27 mouse cellular contexts compared by ENCODE assay signal in the genomic region with DNA sequence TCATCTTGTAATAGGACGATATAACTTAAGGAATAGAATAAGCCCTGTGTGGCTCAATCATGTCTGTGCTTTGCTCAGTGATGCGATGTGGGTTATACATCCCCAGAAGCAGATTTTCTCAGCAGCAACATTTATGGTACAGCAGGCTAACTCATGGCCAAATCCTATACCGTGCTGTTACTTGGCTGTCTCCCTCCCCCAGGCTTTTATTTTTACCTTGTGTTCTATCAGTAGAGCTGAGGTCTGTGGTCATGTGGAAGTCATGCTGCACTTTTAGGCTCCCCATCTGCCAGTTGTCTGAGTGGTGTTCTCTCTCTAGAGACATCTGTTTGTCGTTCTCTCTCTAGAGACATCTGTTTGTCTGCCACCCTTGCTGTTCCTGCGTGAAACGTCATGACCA. TPM values are rescaled to one million over a fixed set of nuclear protein-coding genes. Genes with fewer than 3 reads are reported as not detected.
DNase-seq lines count a peak whose midpoint lies in the region; ATAC-seq lines count a peak whose summit lies in the region.
"Had no signal": no experiment of that assay in that cellular context is flagged by ENCODE, and none has a peak within 500 bp of the region (broad histone marks: within the 10 kb centered on the region; RNA-seq: fewer than 3 reads in every experiment).

No protein-coding gene starts in this region.

- 0 out of 2 replicates have a peak, but pooled peaks have one; percentile 34 for ATAC-seq in embryonic facial prominence, embryonic 11.5 days (replicated peaks; ENCODE audit: insufficient number of reproducible peaks, low FRiP score, low TSS enrichment, low read depth)
- ATAC-seq: CD4-positive, CD25-positive, alpha-beta regulatory T cell, adult 4 months; forebrain, embryonic 16.5 days; hindbrain, embryonic 16.5 days; inflammation-experienced regulatory T-cells, adult 6 months; Patski had no signal

- no peaks in the 10 kb centered on the region for H3K27me3 ChIP-seq in embryonic facial prominence, embryonic 11.5 days (ENCODE audit: control insufficient read depth, insufficient read depth, low read length)
- no peaks in the 10 kb centered on the region for H3K27me3 ChIP-seq in embryonic facial prominence, embryonic 10.5 days (replicated peaks; ENCODE audit: low read depth, poor library complexity, severe bottlenecking)
- H3K27me3 ChIP-seq in heart, embryonic 10.5 days (ENCODE audit: insufficient read depth, poor library complexity, severe bottlenecking) = no peaks in the 10 kb centered on the region
- H3K27me3 ChIP-seq: embryonic facial prominence, embryonic 13.5 days; forebrain, embryonic 12.5 days; heart, embryonic 13.5 days; hindbrain, embryonic 12.5 days; Patski had no signal

- no peak for DNase-seq in embryonic facial prominence, embryonic 11.5 days (ENCODE audit: low spot score)
- no peak for DNase-seq in embryonic facial prominence, embryonic 10.5 days (ENCODE audit: low spot score)
- no peak for DNase-seq in heart, embryonic 10.5 days (ENCODE audit: low spot score)
- no peak for DNase-seq in heart, postnatal 10 days
- DNase-seq in right cerebral cortex, adult 18-20 months = peak; percentile 49
- DNase-seq in right cerebral cortex, postnatal 4 days = no peak
- DNase-seq in thymus, postnatal 0 days (ENCODE audit: low spot score) = no peak
- no peak for DNase-seq in cerebellum, adult 11-12 months
- DNase-seq: adrenal gland, adult 2 months; adrenal gland, postnatal 25 days; B cell, adult 2 months; cerebellum, adult 8-10 months; cerebellum, postnatal 14 days; embryo, embryonic 11 days; gastrocnemius, postnatal 10 days; heart, adult 2 months; heart, postnatal 4 days had no signal

- no peaks in the 10 kb centered on the region; the same call in 1 of the 2 replicates for H3K4me1 ChIP-seq in embryonic facial prominence, embryonic 11.5 days (ENCODE audit: control insufficient read depth, insufficient read depth, low read length)
- H3K4me1 ChIP-seq in embryonic facial prominence, embryonic 10.5 days = peaks cover 16% of the 10 kb centered on the region
- H3K4me1 ChIP-seq in heart, embryonic 10.5 days = peaks cover 30% of the 10 kb centered on the region

- intact Hi-C loops in heart, postnatal 10 days (cut with DNase I) = no loop called here

- no peaks in the 10 kb centered on the region for H3K36me3 ChIP-seq in embryonic facial prominence, embryonic 11.5 days (replicated peaks; ENCODE audit: control insufficient read depth, insufficient read depth, low read depth, low read length)
- no peaks in the 10 kb centered on the region for H3K36me3 ChIP-seq in embryonic facial prominence, embryonic 10.5 days (replicated peaks)
- H3K36me3 ChIP-seq in heart, embryonic 10.5 days = no peaks in the 10 kb centered on the region
- H3K36me3 ChIP-seq: embryonic facial prominence, embryonic 13.5 days; forebrain, embryonic 12.5 days; heart, embryonic 13.5 days; hindbrain, embryonic 12.5 days had no signal

- no peak overlapping the region for H3K9ac ChIP-seq in embryonic facial prominence, embryonic 11.5 days (replicated peaks; ENCODE audit: low read length)
- H3K9ac ChIP-seq: embryonic facial prominence, embryonic 13.5 days; forebrain, embryonic 12.5 days; heart, embryonic 13.5 days; hindbrain, embryonic 12.5 days had no signal

- H3K4me3 ChIP-seq in embryonic facial prominence, embryonic 11.5 days (ENCODE audit: low read depth, low read length) = no peak overlapping the region
- no peak overlapping the region for H3K4me3 ChIP-seq in embryonic facial prominence, embryonic 10.5 days
- H3K4me3 ChIP-seq in heart, embryonic 10.5 days = no peak overlapping the region
- H3K4me3 ChIP-seq: embryonic facial prominence, embryonic 13.5 days; forebrain, embryonic 12.5 days; heart, adult 2 months; heart, embryonic 13.5 days; hindbrain, embryonic 12.5 days had no signal

- no peak overlapping the region for H3K27ac ChIP-seq in embryonic facial prominence, embryonic 11.5 days (replicated peaks; ENCODE audit: low read depth, low read length)
- H3K27ac ChIP-seq in embryonic facial prominence, embryonic 10.5 days (replicated peaks) = no peak overlapping the region
- H3K27ac ChIP-seq in heart, embryonic 10.5 days = 0 out of 2 replicates have a peak overlapping the region, but pooled peaks have one; percentile 11
- H3K27ac ChIP-seq: embryonic facial prominence, embryonic 13.5 days; forebrain, embryonic 12.5 days; heart, adult 2 months; heart, embryonic 13.5 days; hindbrain, embryonic 12.5 days had no signal

- H3K9me3 ChIP-seq in embryonic facial prominence, embryonic 11.5 days (replicated peaks; ENCODE audit: control insufficient read depth, low read length) = no peaks in the 10 kb centered on the region
- H3K9me3 ChIP-seq in embryonic facial prominence, embryonic 10.5 days = no peaks in the 10 kb centered on the region
- H3K9me3 ChIP-seq in heart, embryonic 10.5 days = no peaks in the 10 kb centered on the region
- H3K9me3 ChIP-seq: embryonic facial prominence, embryonic 13.5 days; forebrain, embryonic 12.5 days; heart, embryonic 13.5 days; hindbrain, embryonic 12.5 days had no signal

- no peak overlapping the region for H3K4me2 ChIP-seq in embryonic facial prominence, embryonic 11.5 days (ENCODE audit: low read depth, low read length)
- H3K4me2 ChIP-seq: embryonic facial prominence, embryonic 13.5 days; forebrain, embryonic 12.5 days; heart, embryonic 13.5 days; hindbrain, embryonic 12.5 days had no signal

- 76% methylated on average over 6 of the region's 6 CpGs for WGBS in embryonic facial prominence, embryonic 11.5 days
- WGBS in embryonic facial prominence, embryonic 10.5 days = 70% methylated on average over 6 of the region's 6 CpGs
- 75% methylated on average over 6 of the region's 6 CpGs for WGBS in heart, embryonic 10.5 days

RNA-seq across cellular contexts. Expression of a gene that starts 51.6 kb away (rescaled TPM):
- polyA plus RNA-seq in embryonic facial prominence, embryonic 11.5 days (2014; fragmentation: Nextera tagmentation; extraction: Ambion mirVana) = 152 and 155 TPM in 2 replicates
- 64.8 and 87.8 TPM in 2 replicates for polyA plus RNA-seq in embryonic facial prominence, embryonic 10.5 days (2016; fragmentation: Nextera tagmentation; extraction: Ambion mirVana)
- polyA plus RNA-seq in heart, embryonic 10.5 days (2016; fragmentation: Nextera tagmentation; extraction: Ambion mirVana) = 101 and 121 TPM in 2 replicates
- total RNA-seq in heart, postnatal 10 days (2021) = 10 to 100 TPM; 71.4 to 75.3 TPM
- polyA plus RNA-seq in thymus, postnatal 0 days (2015; fragmentation: Nextera tagmentation; extraction: Ambion mirVana) = 7.3 and 8.4 TPM in 2 replicates
- total RNA-seq: MEL had no signal
